Mouse (Mus musculus): ENCODE data around the gene Slc6a6.

The Slc6a6 gene

GRCm38 (mm10) chr6:91720588-91721214 lies 36.8 kb downstream of the Slc6a6 start:
- DNase-seq (ENCODE audit: extremely low spot score) = peak; percentile 53

GRCm38 (mm10) chr6:91721215-91721701 lies 37.4 kb downstream of the Slc6a6 start:
- peak; percentile 60 for DNase-seq (ENCODE audit: extremely low spot score)

- DNase-seq (ENCODE audit: extremely low spot score) = no peak
Observed at GRCm38 (mm10) chr6:91727361-91727760, 43.5 kb downstream of the Slc6a6 start.

- DNase-seq (ENCODE audit: extremely low spot score) = no peak
Observed at GRCm38 (mm10) chr6:91728939-91729619, 45.2 kb downstream of the Slc6a6 start.

GRCm38 (mm10) chr6:91729677-91730127 lies 45.8 kb downstream of the Slc6a6 start:
- no peak for DNase-seq (ENCODE audit: extremely low spot score)

GRCm38 (mm10) chr6:91732138-91732537 lies 48.3 kb downstream of the Slc6a6 start:
- no peak for DNase-seq (ENCODE audit: extremely low spot score)

- no peak for DNase-seq (ENCODE audit: extremely low spot score)
Observed at GRCm38 (mm10) chr6:91736471-91736870, 52.6 kb downstream of the Slc6a6 start.

- DNase-seq (ENCODE audit: extremely low spot score) = no peak
Observed at GRCm38 (mm10) chr6:91737451-91737850, 53.6 kb downstream of the Slc6a6 start.

- no peak for DNase-seq (ENCODE audit: extremely low spot score)
Observed at GRCm38 (mm10) chr6:91738058-91738457, 54.2 kb downstream of the Slc6a6 start.

GRCm38 (mm10) chr6:91741046-91741445 lies 57.2 kb downstream of the Slc6a6 start:
- peak; percentile 70 for DNase-seq (ENCODE audit: extremely low spot score)

GRCm38 (mm10) chr6:91742466-91742865 lies 58.6 kb downstream of the Slc6a6 start:
- DNase-seq (ENCODE audit: extremely low spot score) = no peak

- DNase-seq (ENCODE audit: extremely low spot score) = no peak
Observed at GRCm38 (mm10) chr6:91742995-91743394, 59.1 kb downstream of the Slc6a6 start.

GRCm38 (mm10) chr6:91743886-91744285 lies 60.0 kb downstream of the Slc6a6 start:
- no peak for DNase-seq (ENCODE audit: extremely low spot score)

GRCm38 (mm10) chr6:91745246-91745645 lies 61.4 kb downstream of the Slc6a6 start:
- DNase-seq (ENCODE audit: extremely low spot score) = no peak

- DNase-seq (ENCODE audit: extremely low spot score) = no peak
Observed at GRCm38 (mm10) chr6:91745947-91746582, 62.2 kb downstream of the Slc6a6 start.

- DNase-seq (ENCODE audit: extremely low spot score) = no peak
Observed at GRCm38 (mm10) chr6:91746776-91747175, 62.9 kb downstream of the Slc6a6 start.

GRCm38 (mm10) chr6:91750976-91751375 lies 67.1 kb downstream of the Slc6a6 start:
- DNase-seq (ENCODE audit: extremely low spot score) = no peak

GRCm38 (mm10) chr6:91752884-91753283 lies 69.0 kb downstream of the Slc6a6 start:
- no peak for DNase-seq (ENCODE audit: extremely low spot score)

- DNase-seq (ENCODE audit: extremely low spot score) = no peak
Observed at GRCm38 (mm10) chr6:91754098-91754497, 70.2 kb downstream of the Slc6a6 start.

- DNase-seq (ENCODE audit: extremely low spot score) = no peak
Observed at GRCm38 (mm10) chr6:91754845-91755244, 71.0 kb downstream of the Slc6a6 start.

GRCm38 (mm10) chr6:91762051-91762742 lies 78.3 kb downstream of the Slc6a6 start:
- no peak for DNase-seq (ENCODE audit: extremely low spot score)

GRCm38 (mm10) chr6:91767550-91767949 lies 83.7 kb downstream of the Slc6a6 start:
- no peak for DNase-seq (ENCODE audit: extremely low spot score)

Measured in embryo, embryonic 9.5 days (tissue).